Mouse (Mus musculus): ENCODE results near the gene Mdga1.
"Not testable (repeated sequence)": the region's sequence is repeated elsewhere in the genome, so short reads cannot be mapped to it uniquely, and the experiment has no call there.

Mdga1 gene

DNA sequence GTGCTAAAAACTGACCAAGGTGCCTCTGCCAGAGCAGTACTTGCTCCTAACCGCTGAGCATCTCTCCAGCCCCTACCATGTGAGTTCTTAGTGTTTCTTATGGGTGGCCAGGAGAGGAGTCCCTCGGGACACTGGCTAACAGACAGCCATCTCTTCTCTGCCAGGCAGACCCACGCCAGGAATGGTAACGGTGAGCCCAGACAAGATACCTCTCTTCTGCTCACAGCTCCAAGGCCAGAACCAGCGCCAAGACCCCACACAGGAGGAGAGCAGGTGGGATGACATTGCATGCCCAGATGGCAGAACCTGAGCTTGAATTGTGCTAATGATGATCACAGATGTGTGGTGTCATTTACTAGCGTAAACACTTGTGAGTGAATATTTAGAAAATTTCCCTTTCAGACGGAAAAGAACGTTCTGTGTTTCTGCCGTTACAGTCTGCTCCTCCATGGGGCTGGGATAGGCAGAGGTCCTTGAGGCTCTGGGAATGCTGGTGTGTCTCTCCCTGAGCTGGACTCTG is 178.3 kb downstream of the Mdga1 start:
- no peak for DNase-seq

- no peak for DNase-seq
Observed at GRCm38 (mm10) chr17:29790231-29790740, 179.6 kb downstream of the Mdga1 start.

DNA sequence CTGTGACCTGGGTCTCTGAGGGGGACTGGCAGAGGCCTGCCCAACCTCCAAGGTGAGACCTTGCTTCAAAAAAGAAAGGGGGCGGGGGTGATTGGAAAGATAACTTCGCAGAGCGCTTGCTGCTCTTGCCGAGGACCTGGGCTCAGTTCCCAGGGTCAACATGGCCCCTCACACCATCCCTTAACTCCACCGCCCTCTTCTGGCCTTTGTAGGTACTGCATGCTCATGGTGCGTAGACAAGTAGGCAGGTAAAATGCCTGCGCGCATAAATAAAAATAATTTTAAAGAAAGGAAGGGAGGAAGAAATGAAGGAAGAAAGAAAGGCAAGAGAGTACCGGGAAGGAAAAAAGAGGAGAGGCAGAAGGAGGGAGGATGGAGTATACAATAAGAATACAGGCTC is 180.2 kb downstream of the Mdga1 start:
- no peak for DNase-seq

DNA sequence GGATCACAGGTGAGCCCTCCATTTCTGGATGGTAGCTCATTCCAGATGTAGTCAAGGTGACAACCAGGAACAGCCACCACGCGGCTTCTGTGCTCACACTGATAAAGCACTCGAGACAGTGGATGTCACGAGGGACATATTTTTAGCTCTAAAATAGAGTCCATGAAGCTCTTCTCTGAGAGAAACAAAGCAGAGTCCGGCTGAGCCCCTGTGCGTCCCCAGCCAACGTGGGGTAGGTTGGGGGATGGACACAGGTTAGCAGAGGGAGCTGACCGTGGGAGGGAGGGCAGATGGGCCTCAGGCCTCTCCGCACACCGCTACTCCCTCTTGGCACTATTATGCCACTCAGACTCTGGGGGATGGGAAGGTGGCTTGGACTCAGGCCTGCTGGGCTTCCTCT is 181.3 kb downstream of the Mdga1 start:
- DNase-seq = no peak

- no peak for DNase-seq
Observed at GRCm38 (mm10) chr17:29784820-29785219, 185.1 kb downstream of the Mdga1 start.

DNA sequence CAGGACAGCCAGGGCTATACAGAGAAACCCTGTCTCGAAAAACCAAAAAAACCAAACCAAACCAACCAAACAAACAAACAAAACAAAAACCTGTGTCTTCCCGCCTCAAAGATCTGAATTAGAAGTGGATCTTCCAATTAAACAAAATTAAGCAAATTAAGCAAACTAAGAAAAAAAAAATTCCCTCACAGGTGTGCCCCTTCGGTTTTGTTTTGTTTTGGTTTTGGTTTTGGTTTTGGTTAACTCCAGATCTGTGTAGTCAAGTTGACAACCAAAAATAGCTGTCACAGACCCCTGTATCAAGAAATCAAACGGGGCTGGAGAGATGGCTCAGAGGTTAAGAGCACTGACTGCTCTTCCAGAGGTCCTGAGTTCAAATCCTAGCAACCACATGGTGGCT is 188.4 kb downstream of the Mdga1 start:
- not testable (repeated sequence) for DNase-seq

- DNase-seq = no peak
Observed at GRCm38 (mm10) chr17:29778021-29778420, 191.9 kb downstream of the Mdga1 start.
